ENCODE assay signal across 8 mouse cellular contexts in genomic region chr11:98936606-98937409, GRCm38 (mm10). TPM values are rescaled to one million over a fixed set of nuclear protein-coding genes. Genes with fewer than 3 reads are reported as not detected.
DNase-seq lines count a peak whose midpoint lies in the region; ATAC-seq and TF ChIP-seq lines count a peak whose summit lies in the region.

No protein-coding gene starts in this region.

- H3K4me1 ChIP-seq in heart, adult 2 months (ENCODE audit: control insufficient read depth, insufficient read depth, low read length), result peaks cover 31% of the 10 kb centered on the region
- H3K4me1 ChIP-seq in bone marrow macrophage, adult 2 months (ENCODE audit: control insufficient read depth, insufficient read depth, low read length), result peaks cover 46% of the 10 kb centered on the region
- H3K4me1 ChIP-seq in hindbrain, embryonic 11.5 days (replicated peaks; ENCODE audit: control insufficient read depth, insufficient read depth, low read length), result peaks cover 55% of the 10 kb centered on the region
- peaks cover 5 to 13% of the 10 kb centered on the region in 2 experiments; a peak in 3 of 4 replicates for H3K4me1 ChIP-seq in liver, embryonic 14.5 days (replicated peaks; ENCODE audit: control insufficient read depth in 2 of 2, insufficient read depth in 2 of 2, low read length in 1 of 2)
- peaks cover 66% of the 10 kb centered on the region for H3K4me1 ChIP-seq in neural tube, embryonic 14.5 days (ENCODE audit: control insufficient read depth, insufficient read depth, low read length)

- H3K4me3 ChIP-seq in heart, adult 2 months, result peak overlapping the region; percentile 61
- peak overlapping the region; percentile 74 for H3K4me3 ChIP-seq in bone marrow macrophage, adult 2 months (ENCODE audit: insufficient read depth, low read length)
- H3K4me3 ChIP-seq in hindbrain, embryonic 11.5 days (ENCODE audit: low read depth, low read length), result peak overlapping the region; percentile 65
- H3K4me3 ChIP-seq in liver, embryonic 14.5 days (ENCODE audit: insufficient read depth in 1 of 2, low read depth in 2 of 2, low read length in 2 of 2), result peak overlapping the region; percentile 59 to 66
- H3K4me3 ChIP-seq in neural tube, embryonic 14.5 days (ENCODE audit: low read depth, low read length), result peak overlapping the region; percentile 51

- H3K36me3 ChIP-seq in heart, adult 2 months (ENCODE audit: control insufficient read depth, insufficient read depth, low read length), result no peaks in the 10 kb centered on the region
- no peaks in the 10 kb centered on the region for H3K36me3 ChIP-seq in hindbrain, embryonic 11.5 days (ENCODE audit: control insufficient read depth, insufficient read depth, low read length)
- no peaks in the 10 kb centered on the region for H3K36me3 ChIP-seq in liver, embryonic 14.5 days (replicated peaks; ENCODE audit: control insufficient read depth, insufficient read depth, low read depth)
- no peaks in the 10 kb centered on the region for H3K36me3 ChIP-seq in neural tube, embryonic 14.5 days (ENCODE audit: control insufficient read depth, insufficient read depth, low read length)

- TF ChIP-seq POLR2A in heart, adult 2 months (IDR thresholded peaks at IDR 0.05; ENCODE audit: insufficient read depth, low read depth, low read length), result no peak
- TF ChIP-seq POLR2A in bone marrow macrophage, adult 2 months (IDR thresholded peaks at IDR 0.05; ENCODE audit: borderline replicate concordance, low read depth, low read length), result no peak

- no peaks in the 10 kb centered on the region for H3K9me3 ChIP-seq in hindbrain, embryonic 11.5 days (ENCODE audit: control insufficient read depth, low read length)
- no peaks in the 10 kb centered on the region for H3K9me3 ChIP-seq in liver, embryonic 14.5 days (ENCODE audit: control insufficient read depth, low read length)
- no peaks in the 10 kb centered on the region for H3K9me3 ChIP-seq in neural tube, embryonic 14.5 days (ENCODE audit: control insufficient read depth, low read length)

- H3K4me2 ChIP-seq in hindbrain, embryonic 11.5 days (replicated peaks; ENCODE audit: low read depth, low read length), result peak overlapping the region; percentile 98
- H3K4me2 ChIP-seq in liver, embryonic 14.5 days (ENCODE audit: low read depth), result peak overlapping the region; percentile 73
- peak overlapping the region; percentile 81 for H3K4me2 ChIP-seq in neural tube, embryonic 14.5 days (ENCODE audit: low read depth, low read length)

- peak; percentile 41 for ATAC-seq in hindbrain, embryonic 11.5 days (ENCODE audit: low FRiP score)
- ATAC-seq in liver, embryonic 14.5 days (ENCODE audit: insufficient read depth), result peak; percentile 27
- ATAC-seq in neural tube, embryonic 14.5 days (ENCODE audit: low read depth), result peak; percentile 36

- peak overlapping the region; percentile 94 for H3K27ac ChIP-seq in heart, adult 2 months
- H3K27ac ChIP-seq in bone marrow macrophage, adult 2 months (ENCODE audit: insufficient read depth, low read depth, low read length), result no peak overlapping the region
- peak overlapping the region; percentile 58; the same call in 1 of the 2 replicates for H3K27ac ChIP-seq in hindbrain, embryonic 11.5 days (ENCODE audit: low read depth, low read length)
- H3K27ac ChIP-seq in liver, embryonic 14.5 days, result no peak overlapping the region
- peak overlapping the region; percentile 44 for H3K27ac ChIP-seq in neural tube, embryonic 14.5 days (ENCODE audit: low read depth, low read length)

- H3K9ac ChIP-seq in heart, adult 2 months (ENCODE audit: low read depth, low read length), result peak overlapping the region; percentile 86
- peak overlapping the region; percentile 28; the same call in 1 of the 2 replicates for H3K9ac ChIP-seq in hindbrain, embryonic 11.5 days (ENCODE audit: low read depth, low read length)
- H3K9ac ChIP-seq in liver, embryonic 14.5 days (replicated peaks), result no peak overlapping the region
- peak overlapping the region; percentile 58; the same call in 1 of the 2 replicates for H3K9ac ChIP-seq in neural tube, embryonic 14.5 days (replicated peaks; ENCODE audit: low read depth, low read length)

- TF ChIP-seq EP300 in heart, adult 2 months (IDR thresholded peaks at IDR 0.05; ENCODE audit: insufficient read depth, low read depth, low read length), result no peak
- TF ChIP-seq EP300 in liver, embryonic 14.5 days (IDR thresholded peaks at IDR 0.05; ENCODE audit: low read depth), result no peak

- WGBS in heart, adult 2 months, result 2% methylated on average over 23 of the region's 23 CpGs
- WGBS in hindbrain, embryonic 11.5 days, result 1% methylated on average over 23 of the region's 23 CpGs
- 3% methylated on average over 23 of the region's 23 CpGs for WGBS in liver, embryonic 14.5 days (ENCODE audit: insufficient replicate concordance)
- 4% methylated on average over 23 of the region's 23 CpGs for WGBS in neural tube, embryonic 14.5 days

- intact Hi-C loops in heart, adult 2 months (cut with DNase I), result loop anchor here (1.0 kb wide), 1 partner anchor 23 kb away; no protein-coding TSS in a partner anchor

- no peak for TF ChIP-seq CTCF in heart, adult 2 months (IDR thresholded peaks at IDR 0.05)
- TF ChIP-seq CTCF in bone marrow macrophage, adult 2 months (IDR thresholded peaks at IDR 0.05; ENCODE audit: low read depth, low read length), result no peak
- TF ChIP-seq CTCF in liver, embryonic 14.5 days (IDR thresholded peaks at IDR 0.05; ENCODE audit: low read depth), result no peak

- H3K79me2 ChIP-seq in heart, adult 2 months (replicated peaks; ENCODE audit: control insufficient read depth, insufficient read depth, low read length), result 0 out of 2 replicates have a peak, but pooled peaks cover 1% of the 10 kb centered on the region

- DNase-seq in heart, adult 2 months, result peak; percentile 55 to 62
- no peak for DNase-seq in heart, adult 8-10 months (ENCODE audit: low spot score)
- DNase-seq in hindbrain, embryonic 11.5 days (ENCODE audit: low spot score), result peak; percentile 49
- no peak for DNase-seq in liver, embryonic 14.5 days (ENCODE audit: low read depth in 3 of 3, low spot score in 3 of 3)
- DNase-seq in embryo, embryonic 9.5 days (ENCODE audit: extremely low spot score), result no peak
- DNase-seq in frontal cortex, postnatal 36 days (ENCODE audit: low spot score in 2 of 2), result no peak

- no peaks in the 10 kb centered on the region for H3K27me3 ChIP-seq in heart, adult 2 months (ENCODE audit: control insufficient read depth, insufficient read depth, low read length)
- no peaks in the 10 kb centered on the region; the same call in 1 of the 2 replicates for H3K27me3 ChIP-seq in hindbrain, embryonic 11.5 days (ENCODE audit: control insufficient read depth, insufficient read depth, low read length)
- H3K27me3 ChIP-seq in liver, embryonic 14.5 days (ENCODE audit: control insufficient read depth, insufficient read depth, low read length), result peaks cover 46% of the 10 kb centered on the region
- no peaks in the 10 kb centered on the region for H3K27me3 ChIP-seq in neural tube, embryonic 14.5 days (ENCODE audit: control insufficient read depth, insufficient read depth, low read length)

RNA-seq across cellular contexts. Expression of gene Rara, which starts 9.2 kb away (rescaled TPM):
- total RNA-seq in heart, adult 2 months (2021), result 10 to 100 TPM; 10.1 to 12.8 TPM
- polyA plus RNA-seq in heart, adult 2 months (2012; rRNA removed), result 7.1 and 10.9 TPM in 2 replicates
- 10 to 100 TPM; 10.8 to 13.5 (median 11.9) TPM for total RNA-seq in heart, adult 8-10 months (2022)
- 24.0 and 25.9 TPM in 2 replicates for polyA plus RNA-seq in bone marrow macrophage, adult 2 months (2012; ENCODE audit: insufficient read depth, insufficient read length, missing spikeins)
- polyA plus RNA-seq in hindbrain, embryonic 11.5 days (2014; fragmentation: Nextera tagmentation; extraction: Ambion mirVana), result 48.3 and 51.2 TPM in 2 replicates
- polyA plus RNA-seq in liver, embryonic 14.5 days (2012; rRNA removed), result 1.9 and 2.3 TPM in 2 replicates
- 3.0 and 3.2 TPM in 2 replicates for polyA plus RNA-seq in liver, embryonic 14.5 days (2014; fragmentation: Nextera tagmentation; extraction: Ambion mirVana)
- 22.1 and 22.3 TPM in 2 replicates for polyA plus RNA-seq in neural tube, embryonic 14.5 days (2014; fragmentation: Nextera tagmentation; extraction: Ambion mirVana)

RNA-seq across cellular contexts. Expression of gene Cdc6, which starts 29.2 kb away (rescaled TPM):
- total RNA-seq in heart, adult 2 months (2021), result under 1 TPM; 0.13 to 0.32 TPM
- 0.14 and 0.26 TPM in 2 replicates for polyA plus RNA-seq in heart, adult 2 months (2012; rRNA removed)
- total RNA-seq in heart, adult 8-10 months (2022), result under 1 TPM; 0.16 to 0.49 (median 0.25) TPM
- polyA plus RNA-seq in bone marrow macrophage, adult 2 months (2012; ENCODE audit: insufficient read depth, insufficient read length, missing spikeins), result 4.8 and 6.9 TPM in 2 replicates
- 33.1 and 39.0 TPM in 2 replicates for polyA plus RNA-seq in hindbrain, embryonic 11.5 days (2014; fragmentation: Nextera tagmentation; extraction: Ambion mirVana)
- polyA plus RNA-seq in liver, embryonic 14.5 days (2012; rRNA removed), result 16.9 and 28.6 TPM in 2 replicates
- 64.1 and 71.0 TPM in 2 replicates for polyA plus RNA-seq in liver, embryonic 14.5 days (2014; fragmentation: Nextera tagmentation; extraction: Ambion mirVana)
- polyA plus RNA-seq in neural tube, embryonic 14.5 days (2014; fragmentation: Nextera tagmentation; extraction: Ambion mirVana), result 2.1 and 2.8 TPM in 2 replicates

RNA-seq across cellular contexts. Expression of gene Gjd3, which starts 46.0 kb away (rescaled TPM):
- under 1 TPM; 0.27 to 0.31 TPM for total RNA-seq in heart, adult 2 months (2021)
- polyA plus RNA-seq in heart, adult 2 months (2012; rRNA removed), result 0.94 and 1.6 TPM in 2 replicates
- total RNA-seq in heart, adult 8-10 months (2022), result under 1 TPM in 1 of 4 experiments, not detected in 3; 0.44 TPM
- polyA plus RNA-seq in bone marrow macrophage, adult 2 months (2012; ENCODE audit: insufficient read depth, insufficient read length, missing spikeins), result not detected in 2 replicates
- 0.28 and 0.74 TPM in 2 replicates for polyA plus RNA-seq in hindbrain, embryonic 11.5 days (2014; fragmentation: Nextera tagmentation; extraction: Ambion mirVana)
- not detected in 2 replicates for polyA plus RNA-seq in liver, embryonic 14.5 days (2012; rRNA removed)
- not detected in 2 replicates for polyA plus RNA-seq in liver, embryonic 14.5 days (2014; fragmentation: Nextera tagmentation; extraction: Ambion mirVana)
- 0.89 and 2.2 TPM in 2 replicates for polyA plus RNA-seq in neural tube, embryonic 14.5 days (2014; fragmentation: Nextera tagmentation; extraction: Ambion mirVana)

Comparison
In these comparisons a context has a peak if more than half of its experiments do, and no peak if none do; other contexts are left out.
1. DNase-seq: peak in heart, adult 2 months (2 of 2) and hindbrain, embryonic 11.5 days (single experiment); none in heart, adult 8-10 months (single experiment), liver, embryonic 14.5 days (0 of 3), embryo, embryonic 9.5 days (single experiment) and frontal cortex, postnatal 36 days (0 of 2).
2. H3K27ac ChIP-seq: peak in heart, adult 2 months (single experiment), hindbrain, embryonic 11.5 days (single experiment) and neural tube, embryonic 14.5 days (single experiment); none in bone marrow macrophage, adult 2 months (single experiment) and liver, embryonic 14.5 days (single experiment).
3. Peak in every context shown above with its lines, with median percentiles within 50 percentile points of each other: H3K4me3 ChIP-seq, ATAC-seq and H3K4me2 ChIP-seq.